Mouse (Mus musculus) layer of hippocampus, adult 2 months (tissue): ENCODE measurements around the gene 1810055G02Rik. TPM values are rescaled to one million over a fixed set of nuclear protein-coding genes. Genes with fewer than 3 reads are reported as not detected.

Experiments
- DNase-seq, 2 experiments: peaks; one replicate each; pipeline ENCODE4 v3.0.0; 2022; ENCODE audit warnings: low spot score in 2 of 2
- H3K27ac ChIP-seq: fragments of 200-600 bp; 2 replicates; pipeline ENCODE4 v1.8.1; 2022
- H3K4me3 ChIP-seq: fragments of 200-600 bp; 2 replicates; pipeline ENCODE4 v1.8.1; 2022; ENCODE audit warnings: mild to moderate bottlenecking
- CTCF ChIP-seq: fragments of 200-600 bp; conservative IDR thresholded peaks from 2 replicates; pipeline ENCODE4 v1.8.1; 2022; ENCODE audit warnings: antibody characterized with exemption, mild to moderate bottlenecking, moderate library complexity
- total RNA-seq, 2 experiments: library from RNA; stranded (reverse); gene quantifications; 2 replicates each; pipeline ENCODE4 v1.2.3; 2021

Gene 1810055G02Rik
- total RNA-seq, 2 experiments from 2014 or later: 23.3 to 27.2 TPM

DNA sequence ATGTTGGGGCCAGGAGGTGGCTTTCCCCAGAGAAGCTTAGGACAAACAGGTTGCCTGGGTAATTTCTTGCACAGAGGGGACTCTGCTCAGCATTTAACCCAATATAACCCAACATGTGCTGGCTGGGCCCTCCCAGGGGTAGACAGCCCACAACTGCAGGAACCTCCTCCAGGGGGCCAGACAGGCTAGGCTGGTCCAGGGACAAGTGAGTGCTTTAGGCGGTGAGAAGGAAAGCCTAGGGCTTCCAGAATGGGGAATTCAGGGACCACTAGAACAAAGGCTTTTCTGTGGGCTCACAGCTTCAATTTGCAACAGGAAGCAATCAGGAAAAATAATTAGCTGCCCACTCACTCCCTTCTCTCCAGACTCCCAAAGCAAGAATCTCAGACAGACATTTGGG is 23.7 kb upstream of the 1810055G02Rik start:
- Histone ChIP-seq H3K4me3 (no peak overlapping the region), H3K27ac (peak overlapping the region; percentile 82)
- peak; percentile 23 for TF ChIP-seq CTCF
- no peak for DNase-seq

DNA sequence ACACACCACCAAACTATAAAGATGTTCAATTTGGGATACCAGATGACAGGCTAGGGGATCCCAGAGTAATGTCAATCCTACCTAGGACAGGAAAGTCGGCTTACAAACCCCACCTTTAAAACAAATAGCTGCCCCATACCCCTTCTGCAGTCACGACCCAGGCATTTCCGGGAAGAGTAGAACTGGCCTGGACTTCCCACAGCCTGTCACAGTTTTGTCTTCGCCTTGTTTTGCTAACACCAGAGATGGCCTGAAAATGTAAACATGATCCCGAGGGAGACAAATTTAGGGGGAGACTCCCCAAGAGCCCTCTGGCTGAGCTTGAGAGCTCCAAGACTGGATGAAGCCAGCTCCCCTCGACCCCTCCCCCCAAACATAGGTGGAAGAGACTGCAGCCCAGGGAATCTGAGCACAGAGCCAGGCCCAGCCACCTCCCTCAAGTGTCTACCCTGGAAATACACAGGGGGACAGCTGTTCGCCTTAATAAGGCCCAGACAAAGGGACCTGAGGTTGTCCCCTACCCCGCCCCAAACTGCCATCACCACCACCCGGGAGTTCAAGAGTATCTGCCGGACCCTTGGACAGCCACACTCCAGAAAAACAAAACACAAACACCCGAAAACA is 23.0 kb upstream of the 1810055G02Rik start:
- Histone ChIP-seq H3K27ac (peak overlapping the region; percentile 82; the same call in 1 of the 2 replicates), H3K4me3 (peak overlapping the region; percentile 68)
- DNase-seq: no peak
- no peak for TF ChIP-seq CTCF

DNA sequence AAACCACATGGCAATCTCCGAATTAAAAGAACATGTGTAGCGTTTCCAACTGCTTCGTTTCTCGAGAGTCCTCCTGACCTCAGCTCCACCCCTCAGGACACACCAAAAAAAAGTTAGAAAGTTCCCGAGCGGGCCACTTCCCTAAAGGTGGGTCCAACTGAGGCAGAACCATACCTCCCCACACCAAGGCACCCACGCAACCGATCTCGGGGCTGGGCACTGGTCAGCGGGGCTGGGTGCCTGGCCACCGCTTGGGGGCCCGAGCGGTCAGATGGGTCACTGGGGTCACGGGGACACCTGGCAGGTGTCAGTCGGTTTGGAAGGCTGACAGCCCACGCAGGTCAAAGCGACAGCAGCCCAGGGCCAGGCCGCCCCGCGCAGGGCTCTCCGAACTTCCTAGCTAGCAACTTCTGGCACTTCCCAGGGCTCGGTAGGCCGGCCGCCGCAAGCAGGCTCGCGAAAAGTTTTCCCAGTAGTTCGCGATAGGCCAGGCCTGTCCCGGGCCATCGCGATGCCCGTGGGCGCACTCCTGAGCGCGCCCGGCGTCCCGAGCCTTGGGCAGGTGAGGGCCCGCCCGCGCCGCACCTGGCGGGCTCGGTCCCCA is 22.4 kb upstream of the 1810055G02Rik start:
- DNase-seq: no peak
- TF ChIP-seq CTCF: no peak
- Histone ChIP-seq H3K4me3 (peak overlapping the region; percentile 68), H3K27ac (peak overlapping the region; percentile 82)

DNA sequence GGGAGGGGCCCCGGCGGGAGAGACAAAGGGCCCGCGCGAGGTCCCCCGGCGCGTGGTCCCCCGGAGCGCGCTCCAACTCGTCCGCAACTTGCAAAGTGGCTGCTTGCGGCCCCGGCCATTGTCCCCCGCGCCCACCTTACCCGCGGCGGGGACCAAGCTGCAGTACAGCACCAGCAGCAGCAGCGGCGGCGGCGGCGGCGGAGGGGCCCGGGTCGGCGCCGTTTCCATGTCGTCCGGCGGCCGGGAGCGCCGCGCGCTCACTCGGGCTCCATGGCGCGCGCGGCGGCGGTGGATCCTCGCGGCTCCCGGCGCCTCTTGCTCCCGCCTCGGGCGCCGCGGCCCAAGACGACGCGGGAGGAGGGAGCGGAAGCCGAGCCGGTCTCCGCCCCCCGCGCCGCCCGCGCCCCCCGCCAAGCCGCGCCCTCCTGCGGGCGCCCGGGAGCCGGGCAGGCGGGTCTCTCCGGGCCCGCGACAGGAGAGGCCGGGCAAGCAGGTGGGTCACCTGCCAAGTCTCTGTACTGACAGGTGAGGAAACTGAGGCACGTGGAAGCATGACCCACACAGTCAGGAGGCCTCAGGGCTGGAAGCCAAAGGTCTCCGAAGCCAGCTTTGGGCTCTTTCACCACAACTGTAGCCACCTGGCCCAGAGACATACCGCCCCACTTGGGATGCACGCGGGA is 21.7 kb upstream of the 1810055G02Rik start, which contains the start of gene Lrp5:
Gene Lrp5 (minus strand): TSS at position 350 of the 680 bp plus-strand sequence.
- DNase-seq: no peak

DNA sequence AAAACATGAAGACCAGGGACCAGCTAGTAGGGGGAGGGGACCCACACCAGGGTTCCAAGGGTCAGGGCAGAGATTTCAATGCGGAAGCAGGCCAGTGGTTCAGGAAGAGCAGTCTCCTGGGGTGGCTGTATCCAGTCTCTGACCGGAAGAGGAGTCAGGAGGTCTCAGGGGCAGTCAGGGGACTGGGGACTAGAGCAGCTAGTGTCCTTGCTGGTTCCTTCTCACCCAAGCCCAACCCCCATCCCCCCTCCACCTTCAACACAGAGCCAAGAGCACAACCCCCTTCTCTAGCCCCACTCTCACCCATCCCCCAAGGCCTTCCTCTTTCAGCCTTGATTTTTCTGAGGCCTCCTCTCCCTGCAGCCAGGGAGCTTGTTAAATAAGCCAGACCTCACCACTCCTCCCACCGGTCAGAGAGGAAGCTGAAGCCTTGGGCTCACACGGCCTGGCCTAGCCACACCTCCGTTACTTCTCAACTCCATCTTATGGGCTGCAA is 20.4 kb upstream of the 1810055G02Rik start:
- no peak for TF ChIP-seq CTCF
- Histone ChIP-seq H3K4me3 (no peak overlapping the region), H3K27ac (no peak overlapping the region; the same call in 1 of the 2 replicates)
- peak in 1 of 2 experiments; percentile 23 for DNase-seq

More for the DNA sequence above, 21.7 kb upstream of the 1810055G02Rik start, which contains the start of gene Lrp5:
- TF ChIP-seq CTCF: peak; percentile 32; the same call in 1 of the 2 replicates
- Histone ChIP-seq H3K27ac (peak within 1 kb of the TSS; percentile 82), H3K4me3 (peak within 1 kb of the TSS; percentile 68)

DNA sequence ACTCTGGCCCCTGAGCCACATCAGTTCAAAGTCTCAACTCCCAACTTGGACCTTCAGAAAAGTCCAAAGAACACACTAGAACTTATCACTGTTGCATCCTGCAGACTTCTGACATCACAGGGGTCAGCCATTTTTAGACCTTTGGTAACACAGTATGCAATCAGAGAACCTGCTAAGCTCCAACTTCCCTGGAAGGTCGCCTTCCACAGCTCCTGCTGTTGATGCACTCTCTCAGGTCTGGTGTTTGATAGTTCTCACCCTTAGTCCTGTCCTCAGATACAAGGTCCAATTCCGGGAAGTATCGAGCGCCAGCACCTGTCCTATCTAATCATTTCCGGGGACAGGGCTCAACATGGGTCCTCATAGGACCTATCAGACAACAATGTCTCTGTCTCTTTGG is 16.8 kb upstream of the 1810055G02Rik start:
- TF ChIP-seq CTCF: no peak
- H3K4me3 ChIP-seq: no peak overlapping the region
- H3K27ac ChIP-seq: no peak overlapping the region
- no peak for DNase-seq

DNA sequence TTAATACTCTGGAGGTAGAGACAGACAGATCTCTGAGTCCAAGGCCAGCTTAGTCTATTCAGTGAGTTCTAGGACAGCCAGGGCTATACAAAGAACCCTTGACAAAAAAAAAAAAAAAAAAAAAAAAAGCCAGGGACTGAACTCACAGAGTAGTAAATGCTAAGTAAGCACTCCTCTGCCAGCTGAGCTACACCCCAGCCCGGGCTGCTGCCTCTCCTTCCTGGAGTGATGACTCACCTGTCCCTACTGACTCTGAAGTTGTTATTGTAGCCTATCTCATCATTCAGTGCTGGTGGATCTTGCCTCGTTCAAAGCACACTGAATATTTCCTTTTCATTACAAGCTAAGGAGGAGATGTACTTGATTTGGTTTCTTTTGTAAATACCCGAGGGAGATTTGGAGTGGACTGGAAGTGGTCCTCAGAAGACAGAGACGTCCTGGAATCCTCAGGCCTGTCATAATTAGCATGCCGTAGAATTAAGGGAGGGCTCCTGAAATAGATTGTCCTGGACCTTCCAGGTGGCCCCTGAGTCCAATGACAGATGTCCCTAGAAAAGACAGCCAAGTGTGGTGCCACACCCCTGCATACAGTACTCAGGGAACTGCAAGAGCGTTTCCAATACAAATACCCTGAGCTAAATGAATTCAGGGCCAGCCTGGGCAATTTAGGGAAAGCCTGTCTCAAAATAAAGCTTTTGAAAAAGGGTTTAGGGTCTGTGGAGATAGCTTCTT is 15.5 kb upstream of the 1810055G02Rik start:
- H3K4me3 ChIP-seq: no peak overlapping the region
- H3K27ac ChIP-seq: no peak overlapping the region
- no peak for DNase-seq
- TF ChIP-seq CTCF: no peak

DNA sequence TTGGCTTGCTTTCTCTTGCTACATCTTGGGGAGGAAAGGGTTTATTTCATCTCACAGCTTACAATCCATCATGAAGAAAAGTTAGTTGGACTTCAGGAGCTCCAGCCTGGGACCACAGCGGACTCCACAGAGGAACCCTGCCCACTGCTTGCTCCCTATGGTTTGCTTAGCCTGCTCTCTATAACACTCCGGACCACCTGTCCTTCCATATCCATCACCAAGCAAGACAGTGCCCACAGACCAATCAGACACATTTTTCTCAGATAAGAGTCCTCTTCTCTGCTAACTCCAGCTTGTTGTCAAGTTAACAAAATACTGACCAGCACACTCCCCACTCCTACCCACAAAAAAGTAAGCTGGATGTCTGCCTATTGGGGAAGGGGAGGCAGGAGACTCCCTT is 13.6 kb upstream of the 1810055G02Rik start:
- TF ChIP-seq CTCF: no peak
- no peak overlapping the region for H3K27ac ChIP-seq
- DNase-seq: no peak
- no peak overlapping the region for H3K4me3 ChIP-seq

DNA sequence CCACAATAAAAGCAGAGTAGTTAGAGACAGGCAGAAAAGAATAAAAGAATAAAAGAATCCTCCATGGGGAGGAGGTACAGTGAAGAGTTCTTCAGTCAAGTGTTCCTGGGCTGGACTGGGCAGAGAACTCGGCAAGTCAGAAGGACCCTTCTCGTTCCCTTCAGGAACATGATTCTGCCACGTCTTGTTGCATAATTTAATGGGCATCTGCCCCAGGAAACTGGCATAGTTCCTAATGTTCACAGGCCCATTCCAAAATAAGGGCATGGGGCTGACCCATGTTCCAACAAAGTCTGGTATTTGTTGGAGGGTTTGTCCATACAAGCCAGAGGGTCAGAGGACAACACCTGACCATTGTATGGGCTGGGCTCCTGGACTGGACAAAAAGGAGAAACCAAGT is 13.1 kb upstream of the 1810055G02Rik start:
- TF ChIP-seq CTCF: no peak
- DNase-seq: no peak
- H3K4me3 ChIP-seq: no peak overlapping the region
- H3K27ac ChIP-seq: no peak overlapping the region

DNA sequence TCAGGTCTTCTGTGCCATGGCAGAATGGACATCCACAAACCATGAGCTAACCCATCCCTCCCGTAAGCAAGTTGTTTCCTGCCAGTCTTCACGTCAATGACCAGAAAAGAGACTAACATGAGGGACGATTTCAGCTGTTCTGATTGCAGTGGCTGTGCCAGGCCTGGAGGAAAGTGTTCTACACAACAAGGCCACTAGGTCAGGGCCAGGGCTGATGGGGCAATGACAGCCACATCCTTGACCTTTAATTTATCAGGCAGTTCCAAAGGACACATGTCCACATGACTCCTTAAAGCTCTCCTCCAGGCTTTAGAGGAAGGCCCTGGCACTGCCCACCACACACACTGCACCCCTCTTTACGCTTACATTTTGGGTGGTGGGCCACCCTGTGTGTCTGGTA is 12.6 kb upstream of the 1810055G02Rik start:
- no peak for DNase-seq
- no peak overlapping the region for H3K27ac ChIP-seq
- no peak overlapping the region for H3K4me3 ChIP-seq
- TF ChIP-seq CTCF: no peak

DNA sequence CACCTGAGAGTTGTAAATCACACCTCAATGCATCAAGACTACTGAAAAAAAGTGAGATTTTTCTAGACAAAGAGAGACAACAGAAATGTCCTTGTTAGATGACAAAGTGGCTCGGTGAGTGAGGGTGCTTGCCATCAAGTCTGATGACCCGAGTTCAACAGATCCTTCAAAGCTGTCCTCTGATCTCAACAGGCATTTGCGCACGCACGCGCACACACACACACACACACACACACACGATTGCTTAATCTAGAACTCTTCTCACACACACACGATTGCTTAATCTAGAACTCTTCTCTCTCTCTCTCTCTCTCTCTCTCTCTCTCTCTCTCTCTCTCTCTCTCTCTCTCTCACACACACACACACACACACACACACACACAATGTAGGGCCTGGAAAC is 12.1 kb upstream of the 1810055G02Rik start:
- TF ChIP-seq CTCF: no peak
- H3K4me3 ChIP-seq: no peak overlapping the region
- no peak for DNase-seq
- H3K27ac ChIP-seq: no peak overlapping the region

DNA sequence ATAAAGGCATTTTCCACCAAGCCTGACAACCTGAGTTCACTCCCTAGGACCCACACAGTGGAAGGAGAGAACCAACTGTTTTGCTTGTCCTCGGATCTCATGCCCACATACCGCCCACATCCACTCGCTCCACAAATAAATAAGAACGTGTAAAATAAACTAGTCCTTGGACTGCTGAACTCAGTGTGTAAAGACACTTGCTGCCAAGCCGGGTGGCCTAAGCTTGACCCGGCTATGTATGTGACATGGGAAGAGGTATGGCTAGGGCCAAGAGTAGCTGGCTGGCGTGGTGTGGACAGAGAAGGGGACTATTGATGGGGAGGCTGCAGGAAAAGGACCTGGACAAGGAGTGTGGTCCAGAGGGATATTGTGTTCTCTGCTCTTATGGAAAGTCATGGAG is 10.1 kb upstream of the 1810055G02Rik start:
- TF ChIP-seq CTCF: no peak
- Histone ChIP-seq H3K27ac (no peak overlapping the region), H3K4me3 (no peak overlapping the region)
- no peak for DNase-seq
